Mouse (Mus musculus) central nervous system, embryonic 14 days (tissue): ENCODE results near the gene H2-T23. TPM values are rescaled to one million over a fixed set of nuclear protein-coding genes. Genes with fewer than 3 reads are reported as not detected.

Source experiments
- polyA plus RNA-seq: library from polyadenylated mRNA; depleted of rRNA; stranded (reverse); fragments of >200 nt; gene quantifications from 2 replicates; pipeline ENCODE4 v1.2.3, GENCODE M21; 2012; rRNA removed

H2-T23 gene
- polyA plus RNA-seq, result 8.6 and 10.6 TPM in 2 replicates

DNA sequence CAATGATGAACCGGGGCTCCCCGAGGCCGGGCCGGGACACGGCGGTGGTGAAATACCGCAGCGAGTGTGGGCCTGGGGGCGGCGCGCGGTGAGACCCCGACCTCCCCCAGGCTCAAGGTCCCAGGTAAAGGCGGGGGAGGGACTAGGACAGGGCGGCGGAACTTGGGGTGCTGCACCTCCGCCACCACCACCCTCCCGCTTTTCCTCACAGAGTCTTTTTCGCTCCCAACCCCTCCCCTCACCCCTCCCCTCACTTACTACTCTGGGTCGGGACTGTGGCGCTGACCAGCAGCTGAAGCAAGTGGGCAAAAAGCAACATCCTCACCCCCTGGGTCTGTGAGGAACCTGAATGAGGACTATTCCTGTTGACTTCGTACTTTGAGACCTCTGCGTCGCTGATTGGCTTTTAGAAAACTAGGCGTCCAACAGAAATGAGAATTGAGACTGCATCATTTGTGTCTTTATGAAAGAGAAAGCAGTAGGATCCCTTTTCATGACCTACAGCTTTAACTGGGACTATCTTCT lies at the start of gene H2-T23:
TSS of gene H2-T23 (minus strand) at position 505 of the 525 bp plus-strand sequence.

GRCm38 (mm10) chr17:36058362-36058761 lies 25.7 kb upstream of the H2-T23 start, which contains the start of gene Gm11127:
TSS of gene Gm11127 (minus strand) at chr17:36058371.

GRCm38 (mm10) chr17:36042610-36043169 lies 10.0 kb upstream of the H2-T23 start, which contains the start of the genes H2-T22 and Gm6034:
TSS of gene H2-T22 (minus strand) at chr17:36042747.
TSS of gene Gm6034 (plus strand) at chr17:36042961.

DNA sequence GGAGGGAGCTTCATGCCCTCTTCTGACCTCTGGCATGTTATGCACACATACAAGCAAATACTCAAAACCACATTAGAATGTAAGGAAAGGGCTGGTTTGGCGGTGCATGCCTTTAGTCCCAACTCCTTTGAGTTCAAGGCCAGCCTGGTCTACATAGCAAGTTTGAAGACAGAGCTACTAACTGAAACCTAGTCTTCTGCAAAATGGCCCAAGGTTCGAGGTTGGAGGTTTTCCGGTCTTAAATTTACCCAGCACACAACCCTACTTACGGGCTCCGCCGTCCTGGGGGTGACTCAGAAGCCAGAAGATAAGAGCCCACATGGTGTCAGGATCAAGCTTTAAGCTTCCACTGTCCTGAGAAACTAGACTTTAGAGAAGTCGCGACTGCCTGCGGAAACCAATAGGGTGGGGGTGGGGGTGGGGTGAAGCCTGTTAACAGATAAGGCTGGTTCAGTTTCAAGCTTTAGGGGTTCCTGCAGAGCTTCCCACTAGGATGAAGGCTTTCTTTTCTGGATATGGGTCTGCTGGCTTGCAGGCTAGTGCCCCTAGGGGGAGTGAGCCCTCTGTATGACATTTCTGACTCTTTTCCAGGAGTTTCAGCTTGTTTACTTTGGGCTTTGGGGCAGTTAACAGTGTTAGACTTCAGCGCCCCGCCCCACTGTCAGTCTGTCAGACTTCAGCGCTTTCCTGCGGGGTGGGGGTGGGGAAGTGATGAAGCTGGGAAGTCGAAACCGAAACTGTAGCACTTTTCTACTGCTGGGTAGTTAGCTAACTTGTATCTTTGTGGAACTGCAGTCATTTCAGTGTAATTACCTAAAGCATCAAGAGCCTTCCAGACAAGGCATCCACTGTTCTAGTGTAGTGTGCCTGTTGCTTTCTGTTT lies 12.2 kb downstream of the H2-T23 start, which contains the start of gene H2-T24:
TSS of gene H2-T24 (minus strand) at position 370 of the 883 bp plus-strand sequence.

Other genes with a start within 250 kb of the H2-T23 start
- 7.2 and 9.6 TPM in 2 replicates for gene Ier3, start 211.2 kb downstream of the H2-T23 start, polyA plus RNA-seq
- 93.0 and 103 TPM in 2 replicates for gene Flot1, start 209.6 kb downstream of the H2-T23 start, polyA plus RNA-seq
- 2,634 and 2,916 TPM in 2 replicates for gene Tubb5, start 194.5 kb downstream of the H2-T23 start, polyA plus RNA-seq
- gene Mdc1, start 191.3 kb downstream of the H2-T23 start, polyA plus RNA-seq, result 25.3 and 25.5 TPM in 2 replicates
- gene Nrm, start 171.5 kb downstream of the H2-T23 start, polyA plus RNA-seq, result 30.7 and 36.6 TPM in 2 replicates
- gene Ppp1r18, start 167.3 kb downstream of the H2-T23 start, polyA plus RNA-seq, result 50.0 and 51.7 TPM in 2 replicates
- 62.9 and 66.5 TPM in 2 replicates for gene Dhx16, start 153.0 kb downstream of the H2-T23 start, polyA plus RNA-seq
- gene 2310061I04Rik, start 135.4 kb downstream of the H2-T23 start, polyA plus RNA-seq, result 76.7 and 87.7 TPM in 2 replicates
- gene Atat1, start 122.8 kb downstream of the H2-T23 start, polyA plus RNA-seq, result 501 and 522 TPM in 2 replicates
- 47.1 and 48.5 TPM in 2 replicates for gene Mrps18b, start 116.5 kb downstream of the H2-T23 start, polyA plus RNA-seq
- 51.1 and 51.8 TPM in 2 replicates for gene Ppp1r10, start 116.4 kb downstream of the H2-T23 start, polyA plus RNA-seq
- gene Abcf1, start 63.1 kb downstream of the H2-T23 start, polyA plus RNA-seq, result 102 and 109 TPM in 2 replicates
- gene Gnl1, start 53.0 kb downstream of the H2-T23 start, polyA plus RNA-seq, result 37.6 and 47.2 TPM in 2 replicates
- gene Prr3, start 52.6 kb downstream of the H2-T23 start, polyA plus RNA-seq, result 58.4 and 64.9 TPM in 2 replicates
- 0.39 and 0.44 TPM in 2 replicates for gene H2-T24, start 12.3 kb downstream of the H2-T23 start, polyA plus RNA-seq
- 8.4 and 13.7 TPM in 2 replicates for gene H2-T22, start 9.9 kb upstream of the H2-T23 start, polyA plus RNA-seq
- gene Gm6034, start 10.1 kb upstream of the H2-T23 start, polyA plus RNA-seq, result not detected in 2 replicates
- 0.05 TPM in 1 of 2 replicates, not detected in the other for gene Gm11127, start 25.5 kb upstream of the H2-T23 start, polyA plus RNA-seq
- gene Gm19684, start 88.8 kb upstream of the H2-T23 start, polyA plus RNA-seq, result not detected in 2 replicates
- gene Gm7030, start 96.6 kb upstream of the H2-T23 start, polyA plus RNA-seq, result not detected in 2 replicates
- gene Gm8909, start 135.7 kb upstream of the H2-T23 start, polyA plus RNA-seq, result not detected in 2 replicates
- gene H2-T3, start 157.4 kb upstream of the H2-T23 start, polyA plus RNA-seq, result not detected in 2 replicates
- 84.7 and 93.7 TPM in 2 replicates for gene Rpp21, start 225.2 kb upstream of the H2-T23 start, polyA plus RNA-seq
- 54.5 and 56.0 TPM in 2 replicates for gene Trim39, start 239.4 kb upstream of the H2-T23 start, polyA plus RNA-seq